Mouse (Mus musculus) urinary bladder, postnatal 10 days (tissue): ENCODE results near the gene Isoc2a.

Experiments
- DNase-seq: peaks from one replicate; pipeline ENCODE4 v3.0.0; 2022; ENCODE audit warnings: low spot score

The Isoc2a gene

GRCm38 (mm10) chr7:4940068-4940479 lies 63.1 kb downstream of the Isoc2a start:
- DNase-seq, result peak; percentile 56

GRCm38 (mm10) chr7:4942673-4943072 lies 65.7 kb downstream of the Isoc2a start:
- DNase-seq, result no peak

GRCm38 (mm10) chr7:4943223-4943815 lies 66.4 kb downstream of the Isoc2a start:
- DNase-seq, result peak; percentile 75
